ENCODE assay signal across 29 mouse cellular contexts in genomic region chr1:170560768-170561167, GRCm38 (mm10). TPM values are rescaled to one million over a fixed set of nuclear protein-coding genes. Genes with fewer than 3 reads are reported as not detected.
DNase-seq lines count a peak whose midpoint lies in the region; ATAC-seq lines count a peak whose summit lies in the region.
"Had no signal": no experiment of that assay in that cellular context is flagged by ENCODE, and none has a peak within 500 bp of the region (broad histone marks: within the 10 kb centered on the region; RNA-seq: fewer than 3 reads in every experiment).

No protein-coding gene starts in this region.

- ATAC-seq in midbrain, embryonic 16.5 days: no peak
- ATAC-seq: forebrain, embryonic 13.5 days; liver, embryonic 12.5 days; liver, postnatal 0 days had no signal

- H3K9ac ChIP-seq in midbrain, embryonic 16.5 days (ENCODE audit: low read depth, low read length): no peak overlapping the region
- H3K9ac ChIP-seq: forebrain, embryonic 13.5 days; heart, embryonic 12.5 days; hindbrain, embryonic 14.5 days; liver, embryonic 12.5 days; liver, postnatal 0 days; neural tube, embryonic 12.5 days had no signal

- no peak overlapping the region for H3K4me2 ChIP-seq in midbrain, embryonic 16.5 days (ENCODE audit: low read length)
- H3K4me2 ChIP-seq: forebrain, embryonic 13.5 days; heart, embryonic 12.5 days; hindbrain, embryonic 14.5 days; liver, embryonic 12.5 days; neural tube, embryonic 12.5 days had no signal

- H3K27ac ChIP-seq in midbrain, embryonic 16.5 days (ENCODE audit: low read length): no peak overlapping the region
- H3K27ac ChIP-seq: forebrain, embryonic 13.5 days; hindbrain, embryonic 14.5 days; kidney, postnatal 0 days; liver, embryonic 12.5 days; midbrain, embryonic 10.5 days; neural tube, embryonic 12.5 days; stomach, postnatal 0 days had no signal

- H3K4me3 ChIP-seq in midbrain, embryonic 16.5 days (ENCODE audit: low read depth, low read length): no peak overlapping the region
- H3K4me3 ChIP-seq: forebrain, embryonic 13.5 days; heart, embryonic 12.5 days; liver, embryonic 12.5 days; midbrain, embryonic 10.5 days; myocyte; neural tube, embryonic 12.5 days had no signal

- no peaks in the 10 kb centered on the region for H3K9me3 ChIP-seq in midbrain, embryonic 16.5 days (replicated peaks; ENCODE audit: control insufficient read depth, low read length, poor library complexity, severe bottlenecking)
- H3K9me3 ChIP-seq: forebrain, embryonic 13.5 days; heart, embryonic 12.5 days; liver, embryonic 12.5 days; midbrain, embryonic 10.5 days; neural tube, embryonic 12.5 days had no signal

- peak; percentile 61 for DNase-seq in kidney, adult 11 months
- no peak for DNase-seq in kidney, postnatal 4 days
- DNase-seq in kidney, adult 9 months: peak; percentile 59
- DNase-seq in kidney, postnatal 14 days: peak; percentile 60
- DNase-seq in lung, postnatal 14 days: peak; percentile 12
- DNase-seq in thymus, postnatal 25 days: no peak
- DNase-seq: adrenal gland, adult 8-10 months; cerebellum, adult 11 months; cerebellum, adult 9-10 months; cerebellum, postnatal 36 days; gastrocnemius, postnatal 14 days; heart, adult 18-20 months; heart, postnatal 4 days; left cerebral cortex, postnatal 4 days; liver, postnatal 0 days; right cerebral cortex, adult 18-20 months; right cerebral cortex, postnatal 4 days; thymus, adult 18-20 months; thymus, postnatal 36 days had no signal

- H3K4me1 ChIP-seq in midbrain, embryonic 16.5 days (ENCODE audit: control insufficient read depth, insufficient read depth, low read length): no peaks in the 10 kb centered on the region
- H3K4me1 ChIP-seq: forebrain, embryonic 13.5 days; liver, embryonic 12.5 days; midbrain, embryonic 10.5 days; neural tube, embryonic 12.5 days had no signal

- no peaks in the 10 kb centered on the region for H3K36me3 ChIP-seq in midbrain, embryonic 16.5 days (ENCODE audit: control insufficient read depth, insufficient read depth, low read length)
- H3K36me3 ChIP-seq: heart, embryonic 12.5 days; liver, embryonic 12.5 days; midbrain, embryonic 10.5 days; neural tube, embryonic 12.5 days had no signal

- no peaks in the 10 kb centered on the region for H3K27me3 ChIP-seq in midbrain, embryonic 16.5 days (ENCODE audit: control insufficient read depth, insufficient read depth, low read depth, low read length)
- H3K27me3 ChIP-seq: forebrain, embryonic 13.5 days; heart, embryonic 12.5 days; liver, embryonic 12.5 days; neural tube, embryonic 12.5 days had no signal

- WGBS in midbrain, embryonic 16.5 days: 90% methylated on average over 3 of the region's 3 CpGs

RNA-seq across cellular contexts. Expression of gene Nos1ap, which starts 28.9 kb away (rescaled TPM):
- 24.0 and 24.6 TPM in 2 replicates for polyA plus RNA-seq in midbrain, embryonic 16.5 days (2015; fragmentation: Nextera tagmentation; extraction: Ambion mirVana)

Comparison
In these comparisons a context has a peak if more than half of its experiments do, and no peak if none do; other contexts are left out.
1. DNase-seq: peak in kidney, adult 11 months (single experiment), kidney, adult 9 months (single experiment), kidney, postnatal 14 days (single experiment) and lung, postnatal 14 days (single experiment); none in kidney, postnatal 4 days (0 of 2) and thymus, postnatal 25 days (single experiment).